Mouse (Mus musculus) thymus, postnatal 10 days (tissue): ENCODE results near the gene Vmn2r1.

Source experiments
- DNase-seq, 2 experiments: peaks; one replicate each; pipeline ENCODE4 v3.0.0; 2021; ENCODE audit warnings: low spot score in 2 of 2

Vmn2r1 gene

DNA sequence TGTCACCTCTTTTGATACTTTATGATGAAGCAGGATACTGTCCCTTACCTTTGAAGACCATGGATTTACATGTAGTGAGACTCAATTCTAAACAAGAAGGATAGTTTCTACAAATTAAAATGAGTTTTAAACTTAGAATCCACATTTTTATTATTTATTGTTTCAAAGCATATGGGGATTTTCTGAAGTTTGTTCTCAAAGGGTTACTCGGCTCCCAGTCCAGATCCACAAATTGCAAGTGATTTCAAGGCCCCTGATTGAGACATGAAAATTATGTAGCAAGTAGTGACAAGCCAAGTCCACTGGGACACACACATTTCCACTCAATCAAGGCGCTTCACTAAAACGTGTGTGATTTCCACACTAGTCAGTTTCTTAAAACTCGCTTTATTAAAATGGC, at the start of gene Vmn2r1:
TSS of gene Vmn2r1 (plus strand) at position 301 of the 400 bp plus-strand sequence.
- DNase-seq = no peak

DNA sequence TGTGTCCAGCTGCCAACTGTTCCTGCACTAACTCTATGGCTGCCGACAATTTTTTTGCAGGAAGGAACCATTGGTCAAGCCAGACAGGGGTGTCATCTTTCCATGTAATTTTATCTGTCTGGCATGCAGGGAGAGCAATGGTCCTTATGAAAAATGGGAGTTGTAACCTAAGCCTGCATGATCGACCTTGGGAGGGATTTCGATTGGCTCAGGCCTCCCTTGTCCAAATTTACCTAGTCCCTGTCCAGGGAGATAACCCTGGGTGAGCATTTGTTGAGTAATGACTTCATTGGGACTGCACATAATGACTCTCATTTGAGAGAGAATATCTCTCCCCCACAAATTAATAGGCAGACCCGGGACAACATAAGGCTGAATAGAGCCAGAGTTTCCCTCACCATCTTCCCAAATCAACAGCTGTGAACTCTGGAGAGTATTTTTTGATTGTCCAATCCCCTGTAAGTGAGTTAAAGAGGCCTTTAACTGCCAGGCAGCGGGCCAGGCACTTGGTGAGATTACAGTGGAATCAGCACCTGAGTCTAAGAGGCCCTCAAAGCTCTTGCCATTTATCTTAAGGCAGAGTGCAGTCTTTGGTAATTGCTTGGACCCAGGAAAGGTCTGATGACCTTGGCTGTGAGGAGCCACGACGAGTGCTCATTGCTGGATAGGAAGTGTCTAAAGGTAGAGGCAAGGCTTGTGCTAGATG, 43.1 kb upstream of the Vmn2r1 start:
- DNase-seq = no peak

DNA sequence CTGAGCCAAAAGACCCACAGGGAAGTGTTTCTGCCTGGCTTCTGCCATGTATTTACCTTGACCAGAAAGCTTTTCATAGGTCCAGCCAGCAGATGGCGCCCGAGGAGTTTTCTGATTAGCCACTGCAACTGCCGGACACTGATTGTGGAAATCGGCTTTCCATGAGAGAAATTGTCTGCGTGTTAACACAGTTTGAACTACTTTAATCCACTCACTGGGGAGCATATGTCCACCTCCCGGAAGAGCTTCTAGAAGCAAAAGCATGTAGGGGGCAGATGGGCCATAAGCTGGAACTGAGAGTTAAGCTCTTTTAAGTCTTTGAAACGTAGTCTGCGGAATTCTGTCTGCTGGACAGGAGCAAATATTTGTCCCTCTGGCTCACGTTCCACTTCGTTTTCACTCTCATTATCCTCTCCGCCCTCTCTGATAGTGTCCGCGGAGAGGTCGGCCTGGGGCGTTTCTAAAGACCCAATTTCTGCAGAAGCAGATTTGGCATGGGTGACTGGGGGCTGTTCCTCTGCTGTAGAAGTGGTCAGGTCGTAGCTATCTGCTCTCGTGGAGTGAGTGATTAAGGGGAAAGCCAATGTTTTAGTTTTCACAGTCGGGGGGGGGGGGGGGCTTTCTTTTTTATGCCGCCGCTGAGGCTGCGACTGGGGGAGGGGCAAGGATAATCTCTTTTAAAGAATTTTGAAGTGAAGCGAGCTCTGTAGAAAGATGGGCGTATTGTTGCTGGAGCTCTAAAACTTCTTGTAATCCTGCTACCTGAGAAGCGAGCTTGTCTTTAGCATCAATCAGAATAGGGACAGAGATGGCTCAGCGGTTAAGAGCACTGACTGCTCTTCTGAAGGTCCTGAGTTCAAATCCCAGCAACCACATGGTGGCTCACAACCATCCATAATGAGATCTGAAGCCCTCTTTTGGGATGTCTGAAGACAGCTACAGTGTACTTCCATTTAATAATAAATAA, 41.2 kb upstream of the Vmn2r1 start:
- DNase-seq = peak in 1 of 2 experiments; percentile 52

DNA sequence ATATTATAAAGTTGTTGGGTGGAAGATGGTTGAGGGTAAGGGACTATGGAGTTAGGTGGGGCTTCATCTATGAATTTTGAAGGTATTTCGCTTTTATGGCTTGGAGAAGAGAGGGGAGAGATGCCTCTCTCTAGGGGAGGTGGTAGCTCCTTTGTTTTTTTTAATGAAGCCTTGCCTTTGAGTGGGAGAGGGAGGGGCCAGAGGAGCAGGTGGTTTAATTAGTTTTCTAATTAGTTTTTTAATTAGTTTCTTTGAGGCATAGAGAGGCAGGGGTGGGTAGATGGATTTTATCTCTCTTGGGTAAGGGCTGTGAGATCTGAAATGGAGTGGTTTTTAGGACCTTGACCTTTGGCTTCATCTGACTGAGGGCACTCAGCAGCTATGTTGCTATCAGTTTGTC, 31.4 kb downstream of the Vmn2r1 start:
- DNase-seq = no peak

DNA sequence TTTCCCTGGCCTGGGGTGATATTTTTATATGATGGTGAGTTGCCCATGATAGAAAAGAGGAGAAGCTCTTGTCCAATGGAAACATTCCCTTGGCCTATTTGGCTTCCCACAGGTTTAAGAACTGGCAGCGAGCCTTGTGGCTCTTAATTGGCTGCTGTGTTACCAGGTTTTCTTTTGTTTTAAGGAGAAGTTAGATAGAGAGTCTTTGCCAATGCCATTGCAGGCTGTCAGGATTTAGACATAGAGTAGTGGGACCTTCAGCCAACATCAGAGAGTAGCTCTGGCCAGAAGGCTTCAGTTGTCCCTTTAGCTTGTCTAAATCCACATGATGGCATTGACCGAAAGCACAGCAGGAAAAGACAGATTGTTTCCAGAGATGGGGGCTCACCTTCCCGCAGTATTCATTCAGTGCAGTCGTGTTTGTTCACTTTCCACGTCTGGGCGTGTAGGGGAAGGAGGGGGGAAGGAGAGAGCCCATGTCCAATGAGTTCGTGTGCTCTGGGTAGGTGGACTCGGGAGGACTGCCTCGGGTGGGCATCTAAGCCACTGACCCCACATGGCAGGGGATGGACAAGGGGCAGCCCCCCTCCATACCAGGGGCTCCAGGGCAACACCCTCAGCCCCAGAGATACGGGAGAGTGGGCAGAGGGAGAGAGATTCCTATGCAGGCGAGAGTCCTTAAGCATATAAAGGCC, 32.2 kb downstream of the Vmn2r1 start:
- no peak for DNase-seq

DNA sequence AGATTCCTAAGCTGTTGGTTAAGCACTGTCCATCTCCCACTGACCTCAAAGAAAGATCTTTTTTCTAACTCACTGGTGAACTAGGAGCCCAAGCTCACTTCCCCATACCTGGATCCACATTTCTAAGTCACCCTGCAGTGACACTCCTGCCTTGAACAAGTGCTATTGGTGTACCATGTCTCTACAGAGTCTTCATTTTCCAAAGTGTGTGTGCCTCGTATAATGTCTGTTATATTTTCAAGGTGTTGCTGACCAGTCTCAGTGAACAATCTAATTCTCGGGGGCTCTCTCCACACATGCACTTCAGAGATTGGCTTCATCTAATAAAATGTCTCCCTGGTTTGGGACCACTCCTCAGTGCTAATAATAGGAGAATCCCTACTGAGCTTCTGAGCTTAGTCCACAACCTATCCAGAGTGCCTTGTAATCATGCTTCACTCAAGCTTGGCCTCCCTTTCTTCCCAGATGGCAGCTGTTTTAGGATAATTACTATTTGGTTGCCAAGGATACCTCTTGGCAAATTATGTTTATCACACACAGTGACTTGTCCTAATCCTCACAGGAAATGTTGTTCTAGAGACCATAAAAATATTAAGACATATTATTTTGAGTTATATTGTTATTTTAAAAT, 60.6 kb downstream of the Vmn2r1 start, which contains the start of gene Vmn2r2:
TSS of gene Vmn2r2 (minus strand) at position 51 of the 631 bp plus-strand sequence.
- no peak for DNase-seq
